Mouse (Mus musculus) megakaryocyte, embryonic 14.5 days (primary cell): ENCODE measurements around the gene Traf2.

Source experiments
- FLI1 ChIP-seq: IDR thresholded peaks from 2 replicates; pipeline ENCODE4 v1.6.1; 2012; ENCODE audit warnings: low read length, inconsistent platforms, mixed read lengths
- GATA1 ChIP-seq: IDR thresholded peaks from 3 replicates; pipeline ENCODE4 v1.6.1; 2012; ENCODE audit warnings: mixed read lengths, low read length, inconsistent platforms, borderline replicate concordance

GRCm38 (mm10) chr2:25509912-25510311 lies 36.8 kb downstream of the Traf2 start:
- TF ChIP-seq GATA1, result no peak
- TF ChIP-seq FLI1, result no peak
